Mouse (Mus musculus) B cell, adult (primary cell): Measurements from ENCODE around the gene Dkk2. TPM values are rescaled to one million over a fixed set of nuclear protein-coding genes. Genes with fewer than 3 reads are reported as not detected.

Source experiments
- total RNA-seq: library from RNA; stranded (reverse); gene quantifications from 4 replicates; pipeline ENCODE4 v1.2.4, GENCODE M21; 2023; ENCODE audit not compliant: inconsistent age

Dkk2 gene
- total RNA-seq: not detected in 4 replicates

DNA sequence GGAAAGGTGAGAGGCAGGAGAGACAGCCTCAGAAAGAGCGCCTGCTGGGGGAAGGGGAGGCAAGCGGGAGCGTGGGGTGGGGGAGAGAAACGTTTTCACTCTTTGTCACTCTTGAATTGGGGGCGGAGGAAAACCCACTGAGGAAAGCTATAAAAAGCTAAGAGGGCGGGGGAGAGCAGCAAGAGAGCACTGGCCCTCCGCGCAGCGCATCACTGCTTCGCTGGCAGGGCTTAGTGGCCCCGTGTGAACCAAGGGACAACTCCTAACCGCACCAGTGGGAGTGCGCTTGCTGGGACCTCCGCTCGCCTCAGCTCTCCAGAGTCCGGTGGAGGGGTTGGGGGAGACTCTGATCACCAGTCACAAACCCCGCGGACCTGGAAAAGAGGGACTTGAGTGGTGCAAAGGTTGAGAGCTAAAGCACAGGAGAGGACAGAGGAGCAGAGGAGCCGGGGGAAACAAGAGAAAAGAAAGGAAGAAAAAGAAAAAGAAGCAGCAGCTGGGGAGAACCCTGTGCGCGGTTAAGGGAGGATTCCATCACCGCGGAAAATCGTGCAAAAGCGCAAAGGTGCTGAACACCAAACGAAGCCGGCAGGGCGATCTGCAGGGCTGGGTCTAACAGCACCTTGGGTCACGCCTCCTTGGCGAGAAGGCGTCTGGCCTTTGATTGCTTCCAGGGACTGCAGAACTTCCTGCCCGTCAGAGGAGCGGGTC, at the start of gene Dkk2:
Gene Dkk2 (plus strand): TSS at position 181 of the 711 bp plus-strand sequence.

